Mouse (Mus musculus) ovary, adult 18-20 months (tissue): ENCODE measurements around the gene Btbd2.

Experiments used
- DNase-seq: peaks from one replicate; pipeline ENCODE4 v3.0.0; 2022; ENCODE audit warnings: low spot score, mixed read lengths

The Btbd2 gene

DNA sequence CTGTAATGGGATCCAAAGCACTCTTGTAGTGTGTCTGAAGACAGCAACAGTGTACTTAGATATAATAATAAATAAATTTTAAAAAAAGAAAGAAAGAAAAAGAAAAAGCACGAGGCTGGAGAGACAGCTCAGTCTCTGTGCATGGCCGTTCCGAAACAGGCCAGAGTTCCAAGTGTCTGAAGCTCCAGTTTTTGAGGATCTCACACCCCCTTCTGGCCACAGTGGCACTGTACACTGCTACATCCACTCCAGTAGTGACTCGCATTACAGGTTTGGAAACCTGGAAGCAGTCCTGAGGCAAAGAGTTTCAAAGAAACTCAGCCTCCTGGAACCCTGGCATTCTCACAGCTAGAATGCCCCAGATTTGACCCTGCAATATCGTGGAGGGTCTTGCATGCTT is 31.0 kb upstream of the Btbd2 start:
- DNase-seq = no peak

DNA sequence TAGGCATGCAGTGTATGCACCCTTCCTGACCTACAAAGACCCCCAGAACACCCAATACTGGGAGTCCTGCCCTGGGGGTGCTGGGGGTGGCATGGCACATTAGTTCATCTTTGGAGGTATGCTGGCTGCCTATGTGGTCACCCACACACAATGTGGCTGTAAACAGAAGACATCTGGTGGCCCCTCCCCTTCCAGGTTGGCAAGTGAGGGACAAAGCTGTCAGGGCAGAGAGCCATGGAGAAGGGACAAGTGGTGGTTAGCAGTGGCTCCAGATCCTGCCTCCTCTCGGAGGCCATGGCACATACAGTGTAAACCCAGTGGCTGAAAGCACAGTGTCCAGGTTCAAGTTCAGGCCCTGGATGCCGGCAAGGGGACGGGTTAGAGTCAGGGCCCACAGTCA is 29.7 kb upstream of the Btbd2 start:
- no peak for DNase-seq

DNA sequence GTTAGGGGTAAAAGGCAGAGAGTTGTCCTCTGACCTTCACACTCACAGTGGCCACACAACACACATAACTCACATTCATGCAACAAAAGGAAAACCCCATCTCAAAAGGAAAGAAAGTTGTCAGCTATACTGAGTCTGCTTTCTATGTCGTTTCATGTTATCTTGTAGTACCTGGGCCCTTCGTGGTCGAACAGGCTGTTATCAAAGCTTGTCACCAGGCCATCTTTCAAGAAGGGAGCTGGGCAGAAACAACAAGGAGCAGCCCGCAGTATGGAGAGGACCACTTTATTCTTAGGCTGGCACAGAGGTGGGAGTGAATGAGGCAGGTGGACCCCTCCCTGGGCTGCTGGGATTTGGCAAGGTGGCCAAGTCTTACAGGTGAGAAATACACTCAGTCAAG is 28.1 kb upstream of the Btbd2 start:
- DNase-seq = no peak

DNA sequence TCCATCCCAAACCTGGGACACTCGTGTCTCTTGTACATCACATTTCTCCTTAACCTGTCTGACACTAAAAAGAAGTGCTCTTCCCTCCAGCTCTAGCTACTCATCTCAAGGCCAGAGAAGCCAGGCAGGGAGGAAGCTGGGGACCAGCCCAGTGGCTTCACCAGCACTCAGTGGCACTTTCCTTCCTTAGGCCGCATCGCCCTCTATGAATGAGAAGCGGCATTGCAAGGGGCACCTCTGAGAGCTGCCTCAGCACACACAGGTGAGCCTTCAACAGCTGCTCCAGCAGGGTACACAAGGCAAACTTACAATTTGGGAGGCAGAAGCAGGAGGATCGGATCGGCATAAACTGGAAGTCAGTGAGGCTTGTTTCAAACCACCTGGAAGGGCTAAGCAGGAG is 27.3 kb upstream of the Btbd2 start:
- DNase-seq = peak; percentile 55

DNA sequence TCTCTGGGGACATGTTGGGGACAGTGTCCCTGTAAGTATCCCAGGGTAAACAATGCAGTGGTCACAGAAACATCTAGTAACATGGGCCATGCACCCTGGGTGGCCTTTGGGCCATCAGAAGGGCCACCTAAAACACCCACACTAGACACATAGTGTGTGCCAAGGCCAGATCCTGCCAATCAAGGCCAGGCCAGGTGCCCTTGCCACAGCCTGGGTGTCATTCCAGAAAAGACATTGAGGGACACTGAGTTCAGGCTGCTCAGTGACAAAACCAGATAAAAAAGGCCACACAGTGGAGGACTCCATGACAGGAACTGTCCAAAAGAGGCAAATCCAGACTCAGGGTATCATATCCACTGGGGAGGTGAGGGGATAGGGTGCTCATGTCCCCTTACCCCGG is 26.8 kb upstream of the Btbd2 start:
- DNase-seq = no peak

DNA sequence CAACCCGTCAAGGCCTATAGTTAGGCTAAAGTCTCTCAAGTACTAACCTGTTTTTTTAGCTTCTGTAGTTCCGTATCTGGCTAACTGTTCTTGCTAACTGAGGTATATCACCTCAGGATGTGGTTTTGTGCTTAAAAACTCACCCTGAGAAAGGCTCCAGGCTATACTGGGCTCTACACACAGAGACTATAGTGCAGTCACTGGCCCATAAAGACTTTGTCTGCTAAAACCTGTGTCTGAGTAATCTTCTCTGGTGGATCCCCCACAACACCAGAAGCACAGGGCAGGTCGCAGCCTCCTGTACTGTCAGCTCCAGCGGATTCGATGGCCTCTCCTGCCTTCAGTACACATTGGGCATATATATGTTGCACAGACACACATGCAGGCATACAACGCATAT is 25.1 kb upstream of the Btbd2 start:
- no peak for DNase-seq

DNA sequence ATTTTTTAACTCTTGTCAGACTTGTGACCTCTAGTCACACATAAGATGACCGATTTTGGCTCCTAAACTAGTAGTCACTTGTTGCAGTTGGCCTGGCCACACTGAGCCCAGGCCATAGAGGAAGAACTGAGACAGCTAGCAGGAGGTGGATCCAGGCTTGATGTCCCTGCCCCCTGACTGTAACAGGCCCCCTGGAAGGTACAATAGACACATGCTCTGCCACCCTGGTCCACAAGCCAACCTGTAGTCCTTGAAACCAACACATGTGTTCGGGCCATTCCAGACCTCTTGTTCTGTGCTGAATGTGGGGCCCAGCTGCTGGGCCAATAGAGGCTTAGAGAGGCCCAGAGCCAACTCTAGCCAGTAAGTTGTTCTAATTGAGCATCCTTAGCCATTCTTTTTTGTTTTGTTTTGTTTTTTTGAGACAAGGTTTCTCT is 23.4 kb upstream of the Btbd2 start:
- DNase-seq = no peak

DNA sequence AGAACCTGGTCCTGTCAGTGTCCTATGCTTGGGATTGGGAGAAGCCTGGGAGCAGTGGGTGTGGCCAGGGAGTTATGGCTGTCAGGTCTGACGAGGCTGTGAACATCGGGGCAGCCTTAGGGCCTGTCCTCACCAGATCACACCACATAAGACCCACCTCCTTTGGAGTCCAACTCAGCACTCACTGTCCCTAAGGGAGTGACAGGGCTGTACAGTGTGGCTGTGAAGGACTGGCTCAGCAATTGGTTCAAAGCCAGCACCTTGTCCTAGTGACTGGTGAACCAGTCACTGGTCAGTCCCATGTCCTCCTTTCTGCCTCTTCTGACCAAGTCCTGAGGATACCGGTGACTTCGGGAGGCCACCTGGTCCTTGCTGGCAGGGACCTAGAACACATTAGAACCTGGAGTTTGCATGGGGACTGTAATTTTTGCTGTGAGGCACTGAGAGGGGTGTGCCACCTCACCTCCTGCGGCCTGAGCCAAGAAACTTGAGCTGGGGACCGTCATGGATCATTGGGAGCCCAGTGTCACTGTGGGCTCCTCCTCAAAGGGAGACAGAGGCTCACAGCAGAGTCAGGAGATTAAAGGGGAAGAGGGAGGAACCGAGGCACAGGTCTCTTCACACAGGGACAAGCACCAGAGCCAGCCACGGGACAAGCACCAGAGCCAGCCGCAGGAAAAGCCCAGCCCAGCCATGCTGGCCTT is 22.8 kb upstream of the Btbd2 start:
- DNase-seq = no peak

DNA sequence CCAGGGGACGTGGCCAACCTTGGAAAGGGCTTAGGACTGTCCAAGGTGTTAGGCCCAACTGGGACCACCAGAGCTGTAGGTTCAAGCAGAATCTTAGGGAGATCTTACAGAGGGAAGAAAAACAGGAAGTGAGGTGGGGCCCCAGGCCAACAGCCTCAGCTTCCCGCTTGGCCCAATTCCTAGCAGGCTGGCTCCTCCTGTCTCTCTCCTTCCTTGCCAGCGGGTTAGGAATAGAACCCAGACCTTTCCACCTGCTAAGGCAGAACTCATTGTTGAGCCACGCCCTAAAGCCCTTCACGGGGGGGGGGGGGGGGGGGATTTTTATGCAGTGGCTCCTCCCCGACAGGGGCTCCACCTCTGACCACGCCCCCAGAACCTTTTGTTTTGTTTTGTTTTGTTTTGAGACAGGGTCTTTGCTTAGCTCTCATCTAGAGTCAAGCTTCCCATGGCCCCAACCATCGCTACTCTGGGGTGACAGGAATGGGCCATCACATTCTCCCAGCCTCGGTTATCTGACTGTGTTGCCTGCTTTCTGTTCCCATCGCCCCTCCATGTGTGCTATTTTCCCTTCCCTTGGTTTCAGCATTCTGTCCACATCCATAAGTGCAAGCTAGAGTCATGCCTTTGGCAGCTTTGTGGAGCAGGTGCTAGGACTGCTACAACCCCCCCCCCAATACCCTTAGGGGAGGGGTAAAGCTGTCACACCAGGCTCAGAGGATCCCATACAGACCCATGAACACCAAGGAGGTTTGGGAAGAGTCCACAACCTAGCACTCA is 21.9 kb upstream of the Btbd2 start:
- DNase-seq = no peak

DNA sequence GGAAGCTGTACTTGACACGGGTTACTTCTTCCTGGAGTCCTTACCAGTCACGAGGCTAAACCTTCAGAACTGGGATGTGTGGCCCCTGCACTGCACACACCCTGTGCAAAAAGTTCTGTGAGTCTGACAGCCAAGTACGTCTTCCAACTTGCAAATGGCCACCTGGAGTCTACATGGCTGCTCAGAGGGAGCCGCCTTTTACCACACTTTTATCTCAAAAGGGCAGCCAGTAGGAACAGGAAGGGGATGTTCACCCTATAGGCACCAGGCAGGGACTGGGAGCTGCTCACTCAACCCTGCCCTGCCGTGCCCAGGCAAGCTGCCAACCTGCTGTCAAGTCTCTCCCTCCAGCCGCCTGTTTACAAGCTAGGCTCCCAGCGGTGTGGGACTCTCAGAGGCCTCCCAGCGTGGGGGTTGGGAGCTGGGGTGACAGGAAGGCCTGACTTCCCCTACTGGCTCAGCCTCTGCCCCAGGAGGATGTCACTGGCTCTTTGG is 21.1 kb upstream of the Btbd2 start, which contains the start of gene Mknk2:
Gene Mknk2 (minus strand): TSS at position 171 of the 495 bp plus-strand sequence.
- DNase-seq = peak; percentile 89

DNA sequence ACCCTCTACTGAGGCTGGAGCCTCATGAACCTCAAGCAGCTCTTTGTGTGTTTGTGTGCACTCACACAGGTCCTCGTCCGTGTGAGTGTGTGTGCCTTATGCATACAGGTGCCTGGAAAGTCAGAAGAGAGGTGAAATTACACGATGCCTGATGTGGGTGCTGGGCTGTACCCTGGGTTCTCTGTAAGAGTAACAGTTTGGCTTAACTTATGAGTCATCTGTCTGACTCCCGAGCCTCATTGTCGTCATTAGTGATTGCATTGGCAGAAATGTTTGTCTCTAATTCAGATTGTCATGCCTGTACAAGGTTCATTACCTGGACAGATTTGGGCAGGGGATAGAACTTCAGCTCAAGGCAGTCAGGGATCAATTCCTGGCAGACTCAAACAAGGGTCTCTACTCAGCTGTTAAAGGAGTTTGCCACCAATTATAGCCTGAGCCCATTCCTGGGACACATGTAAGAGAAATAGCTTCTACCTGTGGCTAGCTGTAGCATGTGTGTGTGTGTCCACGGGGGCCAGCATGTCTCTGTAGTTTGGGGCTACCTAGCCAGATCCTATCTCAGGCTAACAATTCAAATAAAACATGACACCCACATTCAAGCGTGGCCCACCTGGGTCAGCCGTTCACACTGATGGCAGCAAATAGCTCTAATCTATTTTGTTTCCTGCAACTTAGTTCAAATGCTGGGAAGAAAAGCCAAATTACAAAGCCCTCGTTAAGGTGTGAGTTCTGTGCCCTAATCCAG is 20.4 kb upstream of the Btbd2 start:
- DNase-seq = no peak

DNA sequence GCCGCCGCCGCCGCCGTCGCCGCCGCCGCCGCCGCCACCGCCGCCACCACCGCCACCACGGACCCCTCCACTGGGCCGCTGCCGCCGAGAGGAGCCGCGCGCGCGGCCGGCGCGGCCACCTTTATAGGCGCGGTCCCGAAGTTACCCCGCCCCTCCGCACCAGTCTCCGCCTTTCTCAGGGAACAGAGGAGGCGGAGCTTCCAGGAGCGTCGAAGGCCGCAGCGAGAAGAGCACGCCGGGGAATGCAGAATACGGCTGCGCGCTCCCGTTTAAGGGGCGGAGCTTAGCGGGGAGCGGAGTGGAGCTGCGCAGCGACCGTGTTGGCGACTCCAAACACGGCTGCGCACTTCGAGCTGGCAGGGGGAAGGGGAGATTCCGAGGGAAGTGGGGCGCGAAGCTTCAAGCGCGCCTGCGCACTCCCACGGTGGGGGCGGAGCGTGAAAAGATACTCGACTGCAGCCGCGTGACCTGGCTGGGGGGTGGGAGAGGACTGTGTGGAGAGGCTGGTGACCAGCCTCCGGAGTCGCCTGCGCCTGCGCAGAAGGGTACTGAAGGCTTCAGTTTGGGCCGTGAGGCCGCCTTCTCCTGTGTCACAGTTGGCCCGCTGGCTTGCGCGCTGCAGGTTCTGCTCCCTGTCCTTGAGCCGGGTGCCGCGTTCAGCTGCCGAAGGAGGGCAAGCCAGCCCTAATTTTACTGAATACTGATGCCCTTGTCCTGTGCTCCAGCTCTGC is 19.5 kb upstream of the Btbd2 start:
- peak; percentile 100 for DNase-seq

DNA sequence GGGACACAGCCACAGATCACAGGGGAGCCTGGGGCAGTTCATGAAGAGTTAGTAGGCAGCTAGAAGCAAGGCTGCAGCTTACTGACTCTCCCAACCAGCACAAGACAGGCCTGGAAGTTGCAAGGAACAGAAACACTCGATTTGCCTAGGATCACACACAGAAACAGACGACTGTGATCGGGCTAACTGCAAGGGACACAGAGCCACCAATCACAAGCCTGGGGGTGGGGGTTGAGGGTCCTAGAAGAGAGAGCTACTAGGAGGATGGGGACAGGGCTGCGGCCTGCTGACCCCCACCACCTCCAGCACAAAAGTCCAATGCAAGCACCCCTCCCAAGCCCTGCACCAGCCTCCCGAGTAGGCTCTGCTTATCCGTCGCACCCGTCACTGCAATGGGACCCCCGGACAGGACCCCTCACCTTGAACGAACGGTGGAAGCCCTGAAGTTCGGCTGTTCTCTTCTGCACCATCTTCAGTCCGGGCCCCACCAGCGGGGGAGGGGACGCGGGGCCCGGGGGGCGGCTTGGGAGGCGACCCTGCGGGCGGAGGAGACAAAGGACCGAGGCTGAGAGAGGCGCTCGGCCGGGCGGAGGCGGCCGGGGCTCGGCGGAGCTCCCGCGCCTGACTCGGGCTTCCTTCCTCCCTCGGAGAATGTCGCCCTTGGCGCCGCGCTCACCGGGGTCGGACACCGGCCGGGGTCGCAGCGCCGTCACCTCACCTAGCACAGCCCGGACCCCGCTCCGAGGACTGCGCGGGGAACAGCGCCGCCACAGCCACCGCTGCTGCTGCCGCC is 18.7 kb upstream of the Btbd2 start:
- no peak for DNase-seq

DNA sequence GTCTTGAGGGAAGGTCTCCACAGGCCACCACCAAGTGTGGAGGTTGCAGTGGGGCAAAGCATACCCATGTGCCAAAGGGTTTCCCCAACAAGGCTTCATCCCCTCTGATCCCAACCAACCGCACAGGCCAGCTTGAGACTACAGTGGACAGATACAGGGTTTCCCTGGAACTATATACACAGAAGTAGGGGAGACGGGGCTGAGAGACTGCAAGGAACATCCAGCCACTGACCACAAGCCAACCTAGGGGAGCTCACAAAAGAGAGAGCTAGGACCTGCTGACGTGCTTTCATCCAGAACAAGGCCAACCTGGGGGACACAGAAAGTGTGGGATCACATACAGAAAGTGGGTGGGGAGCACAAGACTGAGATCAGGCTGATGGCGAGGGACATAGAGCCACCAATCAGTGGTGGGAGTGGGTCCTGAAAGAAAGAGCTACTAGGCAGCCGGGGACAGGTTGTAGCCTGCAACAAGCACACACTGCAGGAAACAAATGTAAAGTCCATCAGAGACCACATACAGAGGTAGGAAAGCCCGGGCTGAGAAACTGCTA is 18.1 kb upstream of the Btbd2 start:
- no peak for DNase-seq

DNA sequence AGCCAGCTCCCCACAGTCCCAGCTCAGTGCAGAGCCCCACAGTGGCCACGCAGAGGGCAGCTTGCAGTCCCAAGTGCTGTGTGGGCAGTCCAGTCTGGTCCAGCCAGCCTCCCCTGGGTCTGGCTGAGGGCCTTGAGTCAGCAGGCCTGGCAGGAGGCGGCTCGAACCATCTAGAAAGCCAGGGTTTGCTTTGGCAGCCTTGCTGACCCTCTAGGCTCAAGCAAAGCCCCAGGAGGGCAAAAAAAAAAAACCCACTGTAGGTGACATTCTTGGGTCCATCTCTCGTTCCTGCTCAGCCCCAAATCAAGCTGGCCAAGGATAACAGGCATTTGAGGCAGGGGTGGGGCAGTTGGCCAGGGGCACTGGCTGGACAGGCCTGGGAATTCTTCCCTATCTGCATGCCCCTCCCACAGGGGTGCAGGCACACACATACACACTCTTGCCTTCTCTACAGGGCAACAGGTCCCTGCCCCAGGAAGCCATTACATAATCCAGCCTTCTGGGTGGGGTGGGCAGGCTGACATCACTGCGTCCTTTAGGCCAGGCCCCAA is 17.4 kb upstream of the Btbd2 start:
- DNase-seq = peak; percentile 47

DNA sequence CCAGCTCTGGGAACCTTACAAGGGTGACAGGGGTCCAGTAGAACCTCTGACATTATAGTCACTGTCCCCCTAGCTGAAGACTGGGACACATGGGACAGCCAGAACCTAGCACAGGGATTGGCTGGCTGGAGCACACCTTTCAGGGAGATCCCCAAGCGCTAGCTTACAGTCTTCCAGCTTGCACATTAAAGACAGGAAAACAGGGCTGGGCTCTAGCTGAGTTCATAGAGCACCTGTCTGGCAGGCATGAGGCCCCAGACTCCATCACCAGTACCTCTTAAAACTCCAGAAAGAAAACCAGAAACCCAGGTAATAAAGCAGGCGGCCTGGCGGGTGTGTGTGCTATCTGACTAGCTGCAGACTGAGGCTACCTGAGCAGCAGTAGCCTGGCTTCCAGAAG is 16.8 kb upstream of the Btbd2 start:
- DNase-seq = no peak

DNA sequence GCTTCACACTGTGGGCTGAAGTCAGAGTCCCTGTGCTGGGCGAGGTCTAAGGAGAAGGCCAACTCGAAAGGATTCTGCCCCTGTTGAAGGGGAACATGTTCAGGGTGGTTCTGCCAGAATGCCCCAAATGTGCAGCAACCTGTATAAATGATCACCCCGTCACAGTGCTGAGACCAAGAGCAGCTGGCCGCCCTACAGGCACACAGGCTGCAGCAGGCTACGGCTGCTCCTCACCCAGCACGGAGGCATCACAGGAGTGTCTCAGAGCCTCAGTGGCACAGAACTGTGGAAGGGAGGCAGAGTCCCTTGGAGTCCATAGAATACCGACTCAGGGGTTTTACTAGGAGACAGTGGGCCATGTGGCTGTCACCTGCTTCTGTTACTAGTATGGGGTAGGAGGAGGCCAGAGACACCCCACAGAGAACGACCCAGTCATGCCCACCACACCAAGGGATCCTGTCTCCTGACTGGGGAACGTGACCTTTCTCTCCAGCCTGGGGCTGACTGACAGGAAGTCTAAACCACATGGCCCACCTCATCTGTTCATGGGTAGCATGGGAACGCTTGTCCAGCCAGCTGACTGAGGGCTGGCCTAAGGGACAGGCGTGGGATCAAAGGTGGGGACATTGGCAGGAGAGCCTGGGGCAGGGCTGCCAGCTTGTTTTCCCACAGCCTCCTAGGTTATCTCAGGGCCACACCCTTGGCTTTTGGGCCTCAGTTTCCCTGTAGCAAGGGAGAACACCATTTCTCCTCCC is 15.2 kb upstream of the Btbd2 start:
- no peak for DNase-seq

DNA sequence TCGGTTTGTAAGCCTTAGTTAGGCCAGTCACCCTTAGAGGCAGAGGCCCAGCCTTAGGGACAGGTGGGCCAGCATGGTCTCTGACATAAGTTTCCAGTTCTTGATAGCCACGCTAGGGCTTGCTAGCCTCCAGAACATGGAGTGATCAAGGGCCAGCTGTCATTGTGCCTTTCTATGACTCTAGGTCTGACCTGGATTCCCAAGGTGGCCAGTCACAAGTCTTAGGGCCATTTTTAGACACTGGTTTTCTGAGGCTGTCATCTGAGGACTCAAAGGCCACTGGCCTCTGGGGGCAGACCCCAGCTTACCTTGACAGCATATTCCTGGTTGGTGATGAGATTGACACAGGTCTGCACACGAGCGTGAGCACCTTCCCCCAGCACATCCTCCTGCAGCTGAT is 14.4 kb upstream of the Btbd2 start:
- DNase-seq = no peak

DNA sequence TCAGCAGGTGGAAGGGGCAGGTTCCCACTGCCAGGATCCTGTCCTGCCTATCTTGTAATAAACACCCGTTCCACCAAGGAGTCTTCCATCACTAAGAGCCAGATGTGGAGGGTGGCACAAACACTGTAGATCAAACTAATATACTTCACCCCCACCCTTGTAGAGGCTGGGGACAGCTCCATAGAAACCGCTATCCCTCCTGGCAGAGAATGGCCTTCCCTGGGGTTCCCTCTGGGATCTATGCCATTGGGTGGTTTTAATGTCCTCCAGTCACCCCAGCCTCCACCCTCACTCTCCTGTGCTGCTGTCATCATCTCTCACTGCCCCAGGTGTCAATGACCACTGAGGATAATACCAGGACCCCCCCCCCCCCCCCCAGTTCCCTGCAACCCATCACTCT is 13.7 kb upstream of the Btbd2 start:
- no peak for DNase-seq
